Mouse (Mus musculus): ENCODE results near the gene Zmym5. TPM values are rescaled to one million over a fixed set of nuclear protein-coding genes. Genes with fewer than 3 reads are reported as not detected.
A peak's percentile ranks its signal among the peaks of the same experiment; 100 is the strongest.
"Not testable (repeated sequence)": the region's sequence is repeated elsewhere in the genome, so short reads cannot be mapped to it uniquely, and the experiment has no call there.

Zmym5 gene
- 34.9 TPM for polyA plus RNA-seq (2021)

- H3K27me3 ChIP-seq; in situ Hi-C loops (cut with MboI; ENCODE audit: low pct_unique_long_range_greater_than_20kb); DNase-seq (ENCODE audit: low read depth, low spot score); CTCF ChIA-PET; POLR2A ChIA-PET: not testable (repeated sequence)
- peak; percentile 99 for ATAC-seq
Measured at GRCm38 (mm10) chr14:56811701-56812339, at the start of gene Zmym5. Gene Zmym5, minus strand, starts transcription at chr14:56811716.

GRCm38 (mm10) chr14:56849681-56850080, 38.2 kb upstream of the Zmym5 start:
- TF ChIP-seq CTCF (IDR thresholded peaks at IDR 0.05): no peak
- in situ Hi-C loops (cut with MboI; ENCODE audit: low pct_unique_long_range_greater_than_20kb): no loop called here
- ATAC-seq: no peak
- peaks cover 7% of the 10 kb centered on the region for H3K27me3 ChIP-seq
- POLR2A ChIA-PET: no interaction called here
- no peak for DNase-seq (ENCODE audit: low read depth, low spot score)
- CTCF ChIA-PET: no interaction called here

GRCm38 (mm10) chr14:56848322-56848721, 36.8 kb upstream of the Zmym5 start:
- DNase-seq (ENCODE audit: low read depth, low spot score) (no peak), ATAC-seq (no peak)
- H3K27me3 ChIP-seq: peaks cover 7% of the 10 kb centered on the region
- in situ Hi-C loops (cut with MboI; ENCODE audit: low pct_unique_long_range_greater_than_20kb): no loop called here
- POLR2A ChIA-PET: no interaction called here
- TF ChIP-seq CTCF (IDR thresholded peaks at IDR 0.05): no peak
- CTCF ChIA-PET: no interaction called here

- ATAC-seq (no peak), DNase-seq (ENCODE audit: low read depth, low spot score) (no peak)
- in situ Hi-C loops (cut with MboI; ENCODE audit: low pct_unique_long_range_greater_than_20kb): no loop called here
- TF ChIP-seq CTCF (IDR thresholded peaks at IDR 0.05): no peak
- ChIA-PET POLR2A (no interaction called here), CTCF (no interaction called here)
- H3K27me3 ChIP-seq: no peaks in the 10 kb centered on the region
Measured at GRCm38 (mm10) chr14:56844507-56844906, 33.0 kb upstream of the Zmym5 start.

GRCm38 (mm10) chr14:56844033-56844432, 32.5 kb upstream of the Zmym5 start:
- no peaks in the 10 kb centered on the region for H3K27me3 ChIP-seq
- ChIA-PET POLR2A (no interaction called here), CTCF (no interaction called here)
- DNase-seq (ENCODE audit: low read depth, low spot score) (no peak), ATAC-seq (no peak)
- no peak for TF ChIP-seq CTCF (IDR thresholded peaks at IDR 0.05)
- in situ Hi-C loops (cut with MboI; ENCODE audit: low pct_unique_long_range_greater_than_20kb): no loop called here

GRCm38 (mm10) chr14:56834576-56834975, 23.1 kb upstream of the Zmym5 start:
- H3K27me3 ChIP-seq; ATAC-seq; POLR2A ChIA-PET; in situ Hi-C loops (cut with MboI; ENCODE audit: low pct_unique_long_range_greater_than_20kb); CTCF ChIA-PET; DNase-seq (ENCODE audit: low read depth, low spot score): not testable (repeated sequence)

- ATAC-seq; CTCF ChIA-PET; DNase-seq (ENCODE audit: low read depth, low spot score); POLR2A ChIA-PET; in situ Hi-C loops (cut with MboI; ENCODE audit: low pct_unique_long_range_greater_than_20kb); H3K27me3 ChIP-seq: not testable (repeated sequence)
Measured at GRCm38 (mm10) chr14:56833211-56833610, 21.7 kb upstream of the Zmym5 start.

- in situ Hi-C loops (cut with MboI; ENCODE audit: low pct_unique_long_range_greater_than_20kb): no loop called here
- DNase-seq (ENCODE audit: low read depth, low spot score) (no peak), ATAC-seq (no peak)
- no peak for TF ChIP-seq CTCF (IDR thresholded peaks at IDR 0.05)
- ChIA-PET CTCF (no interaction called here), POLR2A (no interaction called here)
- H3K27me3 ChIP-seq: peaks cover 9% of the 10 kb centered on the region
Measured at GRCm38 (mm10) chr14:56832563-56833113, 21.1 kb upstream of the Zmym5 start.

GRCm38 (mm10) chr14:56832147-56832546, 20.6 kb upstream of the Zmym5 start:
- peaks cover 11% of the 10 kb centered on the region for H3K27me3 ChIP-seq
- ChIA-PET CTCF (no interaction called here), POLR2A (no interaction called here)
- TF ChIP-seq CTCF (IDR thresholded peaks at IDR 0.05): no peak
- DNase-seq (ENCODE audit: low read depth, low spot score) (no peak), ATAC-seq (no peak)
- in situ Hi-C loops (cut with MboI; ENCODE audit: low pct_unique_long_range_greater_than_20kb): no loop called here

GRCm38 (mm10) chr14:56830491-56831045, 19.1 kb upstream of the Zmym5 start:
- ChIA-PET POLR2A (no interaction called here), CTCF (no interaction called here)
- ATAC-seq: no peak
- no peak for TF ChIP-seq CTCF (IDR thresholded peaks at IDR 0.05)
- DNase-seq (ENCODE audit: low read depth, low spot score): no peak
- H3K27me3 ChIP-seq: peaks cover 19% of the 10 kb centered on the region
- in situ Hi-C loops (cut with MboI; ENCODE audit: low pct_unique_long_range_greater_than_20kb): no loop called here

GRCm38 (mm10) chr14:56824562-56824961, 13.0 kb upstream of the Zmym5 start:
- DNase-seq (ENCODE audit: low read depth, low spot score): no peak
- in situ Hi-C loops (cut with MboI; ENCODE audit: low pct_unique_long_range_greater_than_20kb): loop anchor here (10.0 kb wide), 1 partner anchor 230 kb away; the partner anchor contains the start of gene Gja3
- peak; percentile 65 for TF ChIP-seq CTCF (IDR thresholded peaks at IDR 0.05)
- ATAC-seq: no peak
- POLR2A ChIA-PET: interaction anchor here (0.6 kb wide), 1 partner anchor 84 kb away, joined by 5 read pairs; no protein-coding TSS in a partner anchor
- CTCF ChIA-PET: no interaction called here
- H3K27me3 ChIP-seq: peaks cover 19% of the 10 kb centered on the region

GRCm38 (mm10) chr14:56817616-56818015, 6.1 kb upstream of the Zmym5 start:
- in situ Hi-C loops (cut with MboI; ENCODE audit: low pct_unique_long_range_greater_than_20kb): no loop called here
- CTCF ChIA-PET: no interaction called here
- POLR2A ChIA-PET: no interaction called here
- DNase-seq (ENCODE audit: low read depth, low spot score): no peak
- TF ChIP-seq CTCF (IDR thresholded peaks at IDR 0.05): no peak
- no peak for ATAC-seq
- no peaks in the 10 kb centered on the region for H3K27me3 ChIP-seq
